Mouse (Mus musculus): ENCODE results near the gene Stap2. TPM values are rescaled to one million over a fixed set of nuclear protein-coding genes. Genes with fewer than 3 reads are reported as not detected.

Gene Stap2
- polyA plus RNA-seq, 1 experiment from 2014 or later: 0.22 TPM

DNA sequence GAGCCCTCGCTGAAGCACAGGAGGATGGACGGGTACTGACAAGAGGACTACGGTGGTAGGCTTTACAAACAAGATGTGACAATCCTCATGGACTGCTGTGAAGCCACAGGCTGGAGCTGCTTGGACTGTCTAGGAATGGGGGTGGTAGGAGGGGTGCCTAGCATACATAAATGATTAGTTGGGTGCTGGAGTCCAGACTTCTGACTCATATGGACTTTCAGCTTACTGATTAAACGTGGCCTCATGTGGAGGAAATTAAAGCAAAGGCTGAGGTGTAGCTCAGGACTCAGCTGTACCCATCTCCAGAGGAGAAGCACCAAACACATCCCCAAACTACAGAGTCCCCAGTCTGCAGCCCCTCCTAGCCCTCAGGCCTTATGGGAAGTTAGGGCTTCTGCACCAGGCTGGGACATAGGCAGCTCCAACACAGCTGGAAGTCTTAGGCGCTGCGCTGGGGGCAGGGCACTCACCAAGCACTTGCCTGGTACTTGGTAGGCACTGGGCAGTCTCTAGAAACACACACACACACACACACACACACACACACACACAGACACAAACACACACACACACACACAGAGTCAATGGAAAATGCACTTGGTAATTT, 26.8 kb upstream of the Stap2 start:
- H3K36me3 ChIP-seq (ENCODE audit: inconsistent target): no peaks in the 10 kb centered on the region; the same call in 1 of the 2 replicates
- WGBS (ENCODE audit: missing documents): 59% methylated on average over 6 of the region's 6 CpGs
- H3K4me3 ChIP-seq (ENCODE audit: inconsistent target): peak overlapping the region; percentile 4; the same call in 1 of the 2 replicates
- peak overlapping the region; percentile 98 for H3K27ac ChIP-seq
- peaks cover 91% of the 10 kb centered on the region for H3K79me2 ChIP-seq (ENCODE audit: inconsistent target)

DNA sequence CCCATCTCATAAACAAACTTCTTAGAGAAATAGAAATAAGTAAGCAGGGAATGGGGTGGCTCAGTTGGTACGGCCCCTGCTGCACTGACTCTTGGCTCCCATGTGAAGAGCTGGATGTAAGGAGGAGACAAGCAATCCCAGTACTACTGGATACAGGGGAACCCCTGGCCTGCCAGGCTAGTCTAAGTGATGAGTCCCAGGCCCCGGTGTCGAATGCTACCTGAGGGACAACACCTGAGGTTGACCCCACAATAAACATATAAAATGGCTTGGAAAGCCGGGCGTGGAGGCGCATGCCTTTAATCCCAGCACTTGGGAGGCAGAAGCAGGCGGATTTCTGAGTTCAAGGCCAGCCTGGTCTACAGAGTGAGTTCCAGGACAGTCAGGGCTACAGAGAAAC, 26.0 kb upstream of the Stap2 start:
- no peaks in the 10 kb centered on the region; the same call in 1 of the 2 replicates for H3K36me3 ChIP-seq (ENCODE audit: inconsistent target)
- H3K4me3 ChIP-seq (ENCODE audit: inconsistent target): no peak overlapping the region
- H3K79me2 ChIP-seq (ENCODE audit: inconsistent target): peaks cover 99% of the 10 kb centered on the region
- 89% methylated on average over 7 of the region's 7 CpGs for whole genome bisulfite sequencing (ENCODE audit: missing documents)
- H3K27ac ChIP-seq: peak overlapping the region; percentile 98

- 4% methylated on average over 5 of the region's 5 CpGs for WGBS (ENCODE audit: missing documents)
- H3K79me2 ChIP-seq (ENCODE audit: inconsistent target): peaks cover 100% of the 10 kb centered on the region
- no peak overlapping the region for H3K4me3 ChIP-seq (ENCODE audit: inconsistent target)
- H3K27ac ChIP-seq: peak overlapping the region; percentile 98
- H3K36me3 ChIP-seq (ENCODE audit: inconsistent target): no peaks in the 10 kb centered on the region; the same call in 1 of the 2 replicates
These were observed 25.5 kb upstream of the Stap2 start for GRCm38 (mm10) chr17:56030919-56031318.

- Histone ChIP-seq H3K4me3 (ENCODE audit: inconsistent target) (no peak overlapping the region), H3K79me2 (ENCODE audit: inconsistent target) (peaks cover 100% of the 10 kb centered on the region), H3K27ac (peak overlapping the region; percentile 98), H3K36me3 (ENCODE audit: inconsistent target) (no peaks in the 10 kb centered on the region; the same call in 1 of the 2 replicates)
- 65% methylated on average over 9 of the region's 9 CpGs for WGBS (ENCODE audit: missing documents)
These were observed 25.0 kb upstream of the Stap2 start for GRCm38 (mm10) chr17:56030238-56030870.

- H3K36me3 ChIP-seq (ENCODE audit: inconsistent target): no peaks in the 10 kb centered on the region; the same call in 1 of the 2 replicates
- no peak overlapping the region for H3K4me3 ChIP-seq (ENCODE audit: inconsistent target)
- H3K79me2 ChIP-seq (ENCODE audit: inconsistent target): peaks cover 100% of the 10 kb centered on the region
- WGBS (ENCODE audit: missing documents): 97% methylated on average over 5 of the region's 5 CpGs
- peak overlapping the region; percentile 98 for H3K27ac ChIP-seq
These were observed 22.5 kb upstream of the Stap2 start for GRCm38 (mm10) chr17:56027801-56028441.

DNA sequence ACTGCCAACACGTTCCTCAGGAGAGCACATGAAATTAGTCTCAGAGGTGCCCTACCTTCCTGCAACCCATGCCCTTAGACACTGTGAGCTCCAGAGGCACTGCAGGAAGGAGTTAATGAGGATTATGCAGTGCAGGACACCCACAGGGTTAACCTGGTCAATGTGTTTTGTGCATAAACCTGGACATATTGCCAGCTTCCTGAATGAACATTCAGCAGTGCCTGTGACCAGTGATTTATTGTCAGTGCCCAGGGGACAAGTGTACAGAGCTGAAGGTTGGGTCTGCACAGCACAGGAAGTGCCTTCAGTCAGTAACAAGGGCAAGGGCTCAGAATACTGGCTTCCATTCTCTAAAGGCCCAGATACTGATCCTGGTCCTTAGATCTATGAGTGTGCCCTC, 21.5 kb upstream of the Stap2 start:
- 42% methylated on average over 1 of the region's 1 CpGs for WGBS (ENCODE audit: missing documents)
- H3K36me3 ChIP-seq (ENCODE audit: inconsistent target): no peaks in the 10 kb centered on the region; the same call in 1 of the 2 replicates
- peaks cover 100% of the 10 kb centered on the region for H3K79me2 ChIP-seq (ENCODE audit: inconsistent target)

GRCm38 (mm10) chr17:56026303-56026702, 20.9 kb upstream of the Stap2 start:
- H3K79me2 ChIP-seq (ENCODE audit: inconsistent target): peaks cover 100% of the 10 kb centered on the region
- 76% methylated on average over 1 of the region's 1 CpGs for WGBS (ENCODE audit: missing documents)
- H3K27ac ChIP-seq: peak overlapping the region; percentile 98
- no peak overlapping the region for H3K4me3 ChIP-seq (ENCODE audit: inconsistent target)
- no peaks in the 10 kb centered on the region; the same call in 1 of the 2 replicates for H3K36me3 ChIP-seq (ENCODE audit: inconsistent target)

More for the DNA sequence above, 21.5 kb upstream of the Stap2 start:
- Histone ChIP-seq H3K27ac (peak overlapping the region; percentile 98), H3K4me3 (ENCODE audit: inconsistent target) (no peak overlapping the region)

GRCm38 (mm10) chr17:56024931-56025330, 19.5 kb upstream of the Stap2 start:
- H3K4me3 ChIP-seq (ENCODE audit: inconsistent target): no peak overlapping the region
- H3K36me3 ChIP-seq (ENCODE audit: inconsistent target): peaks cover 7% of the 10 kb centered on the region; the same call in 1 of the 2 replicates
- 75% methylated on average over 5 of the region's 5 CpGs for WGBS (ENCODE audit: missing documents)
- peak overlapping the region; percentile 98 for H3K27ac ChIP-seq
- H3K79me2 ChIP-seq (ENCODE audit: inconsistent target): peaks cover 100% of the 10 kb centered on the region

- WGBS (ENCODE audit: missing documents): 68% methylated on average over 2 of the region's 2 CpGs
- no peak overlapping the region for H3K4me3 ChIP-seq (ENCODE audit: inconsistent target)
- peaks cover 100% of the 10 kb centered on the region for H3K79me2 ChIP-seq (ENCODE audit: inconsistent target)
- peaks cover 11% of the 10 kb centered on the region; the same call in 1 of the 2 replicates for H3K36me3 ChIP-seq (ENCODE audit: inconsistent target)
- peak overlapping the region; percentile 98 for H3K27ac ChIP-seq
These were observed 19.1 kb upstream of the Stap2 start for GRCm38 (mm10) chr17:56024476-56024875.

GRCm38 (mm10) chr17:56023386-56023785, 18.0 kb upstream of the Stap2 start:
- Histone ChIP-seq H3K79me2 (ENCODE audit: inconsistent target) (peaks cover 100% of the 10 kb centered on the region), H3K36me3 (ENCODE audit: inconsistent target) (peaks cover 22% of the 10 kb centered on the region; the same call in 1 of the 2 replicates), H3K27ac (peak overlapping the region; percentile 98), H3K4me3 (ENCODE audit: inconsistent target) (no peak overlapping the region)
- 9% methylated on average over 5 of the region's 5 CpGs for WGBS (ENCODE audit: missing documents)

DNA sequence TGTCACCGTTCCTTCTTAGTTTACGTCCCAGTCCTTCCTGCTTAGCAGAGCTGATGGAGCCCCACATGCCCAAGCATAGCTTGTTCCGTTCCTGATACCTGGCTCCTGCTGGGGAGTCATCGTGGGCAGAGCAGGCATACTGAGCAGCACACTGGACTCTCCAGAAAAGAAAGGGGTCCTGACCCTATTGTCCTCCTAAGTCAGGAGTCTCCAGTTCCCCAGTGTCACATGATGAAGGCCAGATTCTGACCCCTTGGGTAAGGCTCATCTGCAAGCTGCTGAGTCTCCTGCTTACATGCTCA, 17.6 kb upstream of the Stap2 start:
- WGBS (ENCODE audit: missing documents): 81% methylated on average over 4 of the region's 4 CpGs
- Histone ChIP-seq H3K4me3 (ENCODE audit: inconsistent target) (no peak overlapping the region), H3K79me2 (ENCODE audit: inconsistent target) (peaks cover 99% of the 10 kb centered on the region), H3K36me3 (ENCODE audit: inconsistent target) (peaks cover 27% of the 10 kb centered on the region; the same call in 1 of the 2 replicates), H3K27ac (peak overlapping the region; percentile 98)

- Histone ChIP-seq H3K27ac (peak overlapping the region; percentile 98), H3K36me3 (ENCODE audit: inconsistent target) (peaks cover 32% of the 10 kb centered on the region; the same call in 1 of the 2 replicates), H3K4me3 (ENCODE audit: inconsistent target) (no peak overlapping the region), H3K79me2 (ENCODE audit: inconsistent target) (peaks cover 99% of the 10 kb centered on the region)
- WGBS (ENCODE audit: missing documents): 78% methylated on average over 2 of the region's 2 CpGs
These were observed 17.0 kb upstream of the Stap2 start for GRCm38 (mm10) chr17:56022131-56022988.

- Histone ChIP-seq H3K79me2 (ENCODE audit: inconsistent target) (peaks cover 95% of the 10 kb centered on the region), H3K36me3 (ENCODE audit: inconsistent target) (peaks cover 43% of the 10 kb centered on the region), H3K27ac (peak overlapping the region; percentile 98), H3K4me3 (ENCODE audit: inconsistent target) (no peak overlapping the region)
- 17% methylated on average over 4 of the region's 4 CpGs for WGBS (ENCODE audit: missing documents)
These were observed 16.0 kb upstream of the Stap2 start for GRCm38 (mm10) chr17:56021161-56021910.
